Mouse (Mus musculus) granulocyte monocyte progenitor cell, adult 5-6 weeks (primary cell): ENCODE results near the gene Mob3b. TPM values are rescaled to one million over a fixed set of nuclear protein-coding genes. Genes with fewer than 3 reads are reported as not detected.
A peak's percentile ranks its signal among the peaks of the same experiment; 100 is the strongest.

Experiments used
- ATAC-seq: replicated peaks from 2 replicates; pipeline ENCODE4 v1.8.0; 2016; ENCODE audit warnings: mild to moderate bottlenecking, moderate TSS enrichment, inconsistent platforms; ENCODE audit not compliant: poor library complexity, severe bottlenecking
- total RNA-seq, 2 experiments: library from RNA; stranded (forward) in 1 of 2; stranded (reverse) in 1 of 2; fragments of 200-712, 200-1000 nt in 1 of 2; fragments of >200 nt in 1 of 2; fragmentation: Nextera tagmentation in 1 of 2; gene quantifications; 2 replicates each; pipeline ENCODE4 v1.2.3; 2014 to 2017

Mob3b gene
- total RNA-seq, 2 experiments from 2014 or later = 0.77 to 1.4 TPM

DNA sequence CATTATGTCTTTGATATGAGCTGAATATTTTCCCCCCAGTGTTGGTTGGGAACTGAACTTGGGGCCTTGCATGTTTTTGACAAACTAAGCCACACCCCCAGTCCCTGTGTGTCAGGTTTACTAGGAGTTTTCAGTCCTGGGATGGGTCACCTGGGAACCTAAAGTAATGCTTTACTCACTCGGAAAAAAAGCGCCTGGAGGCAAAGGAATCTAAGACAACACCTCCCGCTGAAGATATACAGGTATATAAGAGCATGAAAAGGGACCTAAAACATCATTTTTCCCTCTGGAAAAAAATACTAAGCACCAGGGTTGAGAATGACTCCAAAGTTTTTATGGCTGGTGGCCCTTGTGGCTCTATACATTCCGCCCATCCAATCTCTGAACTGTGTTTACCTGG is 5.5 kb downstream of the Mob3b start, which contains the start of gene Ifnk:
Ifnk (plus strand) TSS at position 301 of the 400 bp plus-strand sequence.
- no peak for ATAC-seq

DNA sequence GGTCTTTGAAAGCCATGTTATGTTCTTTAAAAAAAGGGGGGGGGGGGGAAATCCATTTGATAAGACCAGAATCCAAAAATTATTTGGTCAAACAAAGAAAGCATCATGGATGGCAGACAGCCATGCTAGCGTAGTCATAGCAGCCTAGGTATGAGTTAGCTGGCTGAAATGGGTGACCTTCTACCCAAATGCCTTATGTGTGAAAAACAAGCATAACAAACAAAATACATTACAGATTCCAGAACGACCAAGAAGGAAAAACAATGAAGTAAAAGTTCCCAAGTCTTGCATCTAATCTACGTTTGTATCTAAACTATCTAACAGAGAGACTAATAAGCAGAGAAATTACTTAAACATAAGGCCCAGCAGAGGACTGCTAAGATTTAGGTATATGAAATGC is 6.6 kb downstream of the Mob3b start:
- no peak for ATAC-seq

DNA sequence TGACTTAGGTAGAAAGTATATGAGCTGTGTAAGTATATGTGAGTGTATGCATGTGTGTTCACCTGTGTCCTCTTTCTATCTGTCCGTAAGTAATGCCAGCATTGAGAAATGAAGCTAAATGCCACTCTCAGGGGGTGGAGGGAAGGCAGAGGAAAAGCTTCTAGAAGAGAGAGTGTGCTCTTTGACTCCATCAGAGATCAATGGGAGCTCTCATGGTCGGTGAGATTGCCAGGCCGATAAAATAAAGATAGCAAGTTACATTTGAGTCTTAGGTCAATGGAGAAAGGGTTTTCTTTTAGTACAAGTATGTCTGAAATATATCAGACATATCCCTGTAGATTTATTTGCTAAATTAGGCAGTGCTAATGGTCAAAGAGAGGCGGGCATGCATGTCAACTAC is 9.0 kb downstream of the Mob3b start:
- ATAC-seq = no peak

DNA sequence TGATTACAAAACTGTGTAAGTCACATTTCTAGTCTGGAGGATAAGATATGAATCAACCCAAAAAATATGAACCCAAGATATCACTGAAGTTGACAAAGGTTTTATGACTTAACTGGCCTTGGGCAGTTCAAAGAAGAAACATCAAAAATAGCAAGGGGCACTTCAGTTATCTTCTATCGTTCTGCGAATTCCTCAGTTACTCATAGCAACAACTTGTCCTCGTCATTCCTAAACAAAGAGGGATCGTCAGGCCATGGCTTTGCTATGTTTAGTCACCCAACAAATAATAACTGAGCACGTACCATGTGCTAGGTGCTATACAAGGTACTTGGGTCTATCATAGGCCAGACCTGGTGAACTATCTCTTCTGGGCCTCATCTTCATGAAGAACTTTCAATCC is 10.7 kb downstream of the Mob3b start:
- ATAC-seq = no peak

DNA sequence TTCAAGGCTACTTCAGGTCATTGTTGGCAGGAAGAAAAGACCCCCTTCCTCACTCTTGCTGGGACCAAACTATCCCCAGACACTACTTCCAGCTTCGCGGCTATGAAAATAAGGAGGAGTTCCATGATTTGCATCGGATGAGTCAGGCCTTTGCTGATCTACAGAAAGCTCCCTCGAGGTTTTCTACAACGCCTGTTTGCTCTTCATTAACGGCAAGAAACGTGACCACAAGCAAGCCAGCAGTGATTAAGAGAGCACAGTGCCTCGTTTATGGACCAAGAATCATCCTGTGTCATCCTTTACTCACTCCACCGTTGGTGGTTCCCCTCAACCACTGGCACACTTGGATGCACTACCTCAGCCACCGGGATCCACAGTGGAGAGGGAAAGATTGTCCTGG is 11.6 kb downstream of the Mob3b start:
- ATAC-seq = no peak

DNA sequence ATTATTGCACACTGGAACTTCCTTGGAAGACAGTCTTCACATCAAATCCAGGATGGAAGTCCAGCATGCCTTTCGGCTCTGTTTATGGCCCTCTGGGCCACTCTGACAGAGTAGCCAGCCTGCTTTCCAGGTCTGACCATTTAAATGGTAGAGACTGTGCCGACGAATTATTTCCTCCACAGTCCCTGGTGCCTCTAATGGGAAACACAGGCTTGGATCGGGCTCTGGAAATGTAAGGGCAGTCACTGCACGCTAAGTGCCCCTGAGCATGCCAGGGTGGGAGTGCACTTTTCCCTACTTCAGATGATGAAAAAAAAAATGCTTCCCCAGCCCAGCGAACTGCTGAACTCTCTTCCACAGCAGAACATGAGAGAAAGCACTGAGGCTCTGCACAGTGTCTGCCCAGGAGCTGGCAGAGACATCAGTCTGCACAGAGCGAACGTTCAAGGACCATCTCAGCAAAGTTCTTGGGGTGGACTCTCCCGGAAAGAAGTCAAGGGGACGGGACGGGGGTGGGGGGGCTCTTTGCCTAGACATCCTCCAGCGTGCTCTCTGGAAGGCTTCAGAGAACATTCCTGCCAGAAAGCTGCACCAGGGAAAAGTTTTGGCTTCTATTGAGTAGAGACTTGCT is 13.7 kb downstream of the Mob3b start:
- no peak for ATAC-seq

DNA sequence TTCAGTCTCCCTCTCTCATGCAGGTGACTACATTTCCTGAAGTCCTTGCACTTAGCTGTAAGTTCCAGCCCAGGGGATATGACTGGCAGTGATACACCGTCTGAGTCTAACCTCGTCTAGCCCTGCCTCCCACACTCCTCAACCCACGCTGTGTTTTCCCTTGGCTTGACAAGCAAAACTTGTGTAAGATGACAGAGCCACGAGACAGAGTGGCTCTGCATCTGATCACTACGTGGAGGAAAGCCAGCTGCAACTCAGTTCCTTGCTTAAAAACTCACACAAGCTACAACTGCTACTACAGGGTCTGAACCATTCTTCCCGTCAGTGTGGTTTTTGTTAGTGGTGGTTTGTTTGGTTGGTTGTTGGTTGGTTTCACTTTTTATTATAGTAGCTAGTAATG is 17.0 kb downstream of the Mob3b start:
- ATAC-seq = peak; percentile 63

DNA sequence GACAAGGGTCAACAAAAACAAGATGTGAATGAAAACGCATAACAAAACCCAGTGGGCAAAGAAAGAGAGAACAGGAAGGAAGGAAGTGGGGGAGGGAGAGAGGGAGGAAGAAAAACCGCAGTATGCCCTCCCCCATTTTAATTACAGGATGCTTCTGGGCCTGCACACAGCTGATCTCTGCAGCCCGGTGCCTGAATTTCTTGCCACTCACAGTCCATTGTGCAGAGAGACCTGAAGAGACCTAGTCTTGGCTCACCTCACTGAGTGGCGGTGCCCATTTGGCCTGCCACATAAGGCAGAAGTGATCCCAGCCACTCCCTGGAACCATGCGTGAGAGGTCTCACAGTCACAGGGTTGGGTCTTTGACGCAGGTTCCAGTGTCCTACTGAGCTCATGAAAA is 19.2 kb downstream of the Mob3b start:
- ATAC-seq = peak; percentile 66

DNA sequence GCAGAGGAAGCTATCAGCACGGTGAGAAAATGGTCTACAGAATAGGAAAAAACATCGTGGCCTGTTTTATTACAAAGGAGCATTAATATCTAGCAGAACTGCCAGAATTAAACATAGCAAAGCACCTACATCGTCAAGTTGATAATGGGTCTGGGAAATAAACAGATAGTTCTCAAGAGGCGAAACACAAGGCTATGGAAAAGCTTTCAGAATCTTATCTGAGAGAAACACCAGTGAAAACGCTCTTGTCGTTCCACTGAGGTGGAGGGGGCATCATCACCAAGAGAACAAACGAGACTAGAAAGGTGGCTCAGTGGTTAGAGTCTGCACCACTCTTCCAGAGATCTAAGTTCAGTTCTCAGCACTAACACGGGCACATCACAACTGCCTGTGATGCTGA is 20.3 kb downstream of the Mob3b start:
- ATAC-seq = no peak

DNA sequence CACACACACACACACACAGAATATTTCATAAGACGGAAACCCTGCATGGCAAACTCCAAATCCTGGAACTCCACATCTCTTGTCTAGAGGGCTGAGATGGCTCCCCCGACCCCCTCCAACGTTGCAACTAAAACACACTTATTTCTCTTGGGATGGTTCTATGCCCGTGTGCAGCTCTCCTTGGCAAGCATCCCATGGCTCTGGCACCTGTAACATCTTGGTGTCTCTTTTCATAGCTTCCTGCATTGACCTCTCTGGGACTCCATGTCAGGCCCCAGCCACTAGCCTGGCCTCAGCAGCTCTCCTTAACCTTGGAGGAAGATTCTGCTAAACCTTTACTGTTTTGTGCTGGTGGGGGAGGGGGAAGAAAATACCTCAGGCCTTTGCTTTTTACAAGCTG is 21.5 kb downstream of the Mob3b start:
- no peak for ATAC-seq

DNA sequence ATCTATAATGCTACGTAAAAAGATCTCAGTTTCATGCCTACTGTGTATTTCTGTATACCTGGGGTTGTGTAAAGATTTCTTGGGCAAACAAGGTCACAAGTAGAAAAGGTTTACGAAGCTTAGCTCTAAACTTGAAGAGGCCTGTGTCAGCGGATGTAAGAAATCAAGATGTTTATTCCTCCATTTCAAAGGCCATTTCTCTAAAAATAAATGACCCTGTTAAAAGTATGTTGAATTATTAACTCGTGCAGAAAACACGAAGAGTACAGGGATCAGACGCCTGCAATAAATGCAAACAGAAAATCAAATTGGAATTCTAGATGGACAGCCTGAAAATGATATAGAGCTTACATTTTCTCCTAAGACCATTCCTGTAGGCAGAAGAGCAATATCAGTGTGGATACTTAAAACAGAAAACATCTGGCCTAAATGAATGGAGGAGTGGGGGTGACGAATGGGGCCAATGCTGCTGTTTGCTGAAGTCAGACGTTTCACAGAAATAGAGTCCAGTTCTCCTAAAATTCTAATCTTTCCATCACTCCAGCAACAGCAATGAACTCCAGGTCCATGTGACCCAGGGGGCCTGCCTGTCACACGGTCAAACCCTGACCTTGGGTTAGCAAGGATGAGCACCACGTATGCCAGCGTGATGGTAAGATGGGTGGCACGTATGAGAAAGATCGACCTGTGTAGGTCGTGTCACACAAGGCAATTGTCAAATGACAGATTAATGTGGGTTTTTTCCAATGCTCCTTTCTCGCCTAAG is 22.3 kb downstream of the Mob3b start:
- no peak for ATAC-seq

DNA sequence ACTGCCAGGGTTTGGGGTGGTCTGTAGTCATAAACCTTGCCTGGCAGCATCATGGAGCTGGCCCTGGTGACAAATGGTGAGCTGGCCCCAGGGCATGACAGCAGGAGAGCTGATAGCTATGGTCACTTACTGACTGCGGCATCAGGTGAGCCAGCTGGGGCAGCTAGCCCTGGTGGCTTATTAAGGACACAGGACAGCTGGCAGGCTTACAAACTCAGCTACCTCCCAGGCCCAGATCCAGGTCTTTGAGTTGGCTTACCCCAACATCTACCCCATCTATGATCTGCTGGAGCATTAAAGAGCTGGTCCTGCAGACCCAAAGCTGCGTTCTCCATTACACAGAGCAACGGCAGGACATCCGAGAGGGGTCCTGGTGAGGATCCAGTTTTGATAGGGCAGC is 23.9 kb downstream of the Mob3b start:
- no peak for ATAC-seq

DNA sequence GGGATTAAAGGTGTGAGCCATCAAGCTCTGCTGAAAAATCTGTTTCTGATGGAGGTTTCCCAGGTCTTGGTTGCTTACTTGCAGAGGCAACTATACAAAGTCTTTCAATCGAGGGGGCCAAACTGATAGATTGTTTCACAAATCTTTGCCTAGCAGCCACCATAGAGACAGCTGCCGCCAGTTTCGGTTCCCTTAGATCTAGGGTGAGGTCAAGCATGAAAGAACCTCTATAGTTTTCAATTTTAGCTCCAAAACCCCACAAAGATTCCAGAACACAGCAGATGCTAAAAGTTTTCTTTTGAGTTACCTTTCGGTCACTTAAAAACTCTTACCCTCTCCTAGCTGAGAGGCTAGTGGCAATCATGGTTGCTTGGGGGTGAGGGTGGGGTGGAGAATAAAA is 25.7 kb downstream of the Mob3b start:
- peak; percentile 48 for ATAC-seq

DNA sequence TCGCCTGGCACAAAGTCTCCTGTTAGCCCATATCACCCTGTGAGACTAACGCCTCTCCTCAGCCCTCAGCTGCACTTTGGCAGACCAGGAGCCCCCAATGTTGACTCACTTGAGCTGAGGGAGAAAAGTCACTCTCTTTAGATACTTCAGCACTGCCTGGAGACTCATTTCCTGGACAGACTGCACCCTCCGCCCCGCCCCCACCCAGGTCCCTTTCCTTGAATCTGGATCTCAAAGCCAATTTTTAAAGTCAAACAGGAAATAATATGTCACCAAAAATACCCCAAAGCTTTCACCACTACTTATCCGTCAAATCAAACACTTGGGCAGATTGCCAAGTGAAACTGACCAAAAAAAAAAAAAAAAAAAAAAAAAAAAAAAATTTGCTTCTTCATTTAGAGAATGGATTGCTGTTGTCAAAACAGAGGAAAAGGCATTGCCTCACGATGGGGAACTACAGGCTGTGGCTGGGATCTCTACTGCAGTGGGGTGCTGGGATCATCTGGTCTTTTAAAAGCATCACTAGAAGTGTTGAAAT is 26.8 kb downstream of the Mob3b start:
- ATAC-seq = peak; percentile 90

DNA sequence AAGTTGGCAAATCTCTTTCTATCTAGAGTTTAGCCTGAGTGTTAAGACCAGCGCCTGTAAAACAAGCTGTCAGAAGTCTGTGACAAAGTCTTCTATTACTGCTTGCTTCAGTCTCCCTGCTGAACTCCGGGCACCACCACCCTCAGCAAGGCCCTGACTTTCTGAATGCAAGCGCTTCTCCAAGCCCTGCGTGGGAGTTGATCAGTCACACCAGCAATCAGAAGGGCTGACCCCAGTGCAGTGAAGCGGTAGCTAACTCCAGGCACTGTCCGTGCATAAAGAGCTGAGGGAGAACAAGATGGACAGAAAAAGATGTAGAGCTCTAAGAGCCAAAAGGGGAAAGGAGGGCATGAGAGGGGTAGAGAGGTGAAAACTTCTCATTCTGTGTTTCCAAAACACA is 29.5 kb downstream of the Mob3b start:
- no peak for ATAC-seq

DNA sequence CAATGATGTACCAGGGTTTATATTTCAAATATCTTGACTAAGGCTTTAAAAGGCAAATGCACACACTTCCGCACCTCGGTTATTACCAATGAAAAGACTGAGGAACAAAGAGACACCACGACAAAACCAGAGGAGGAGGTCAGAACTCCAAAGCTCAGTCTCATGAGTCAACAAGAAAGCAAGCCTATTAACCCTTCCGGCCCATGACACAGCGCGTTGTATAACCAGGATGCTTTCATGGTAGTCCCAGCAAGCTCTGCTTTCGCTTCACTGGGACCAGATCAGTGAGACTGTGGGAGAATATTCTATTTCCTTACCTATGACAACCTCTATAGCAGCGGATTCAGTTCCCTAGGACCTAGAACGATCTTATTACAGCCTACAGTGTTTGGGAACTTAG is 30.5 kb downstream of the Mob3b start:
- ATAC-seq = no peak

DNA sequence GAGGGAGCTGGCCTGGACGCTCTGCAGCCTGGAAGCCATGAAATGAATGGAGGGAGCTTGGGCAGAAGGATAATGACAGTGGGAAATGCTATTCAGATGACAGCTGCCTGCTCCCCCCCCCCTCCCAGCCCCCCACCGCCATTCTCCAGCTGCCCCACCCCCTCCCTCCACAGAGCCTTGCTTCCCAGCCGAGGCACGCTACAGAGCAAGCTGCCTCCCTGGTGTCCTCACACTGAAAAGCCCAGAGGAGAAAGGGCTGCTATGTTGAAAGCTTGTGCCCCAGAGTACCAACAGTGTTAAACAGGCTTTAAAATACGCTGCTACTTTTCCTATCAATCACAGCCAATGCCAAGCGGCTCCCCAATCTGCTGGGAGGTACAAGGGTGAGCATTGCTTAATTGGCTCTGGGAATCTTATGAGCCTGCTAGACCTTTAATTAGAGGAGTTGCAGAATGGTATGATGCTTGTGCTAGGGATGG is 31.9 kb downstream of the Mob3b start:
- no peak for ATAC-seq

DNA sequence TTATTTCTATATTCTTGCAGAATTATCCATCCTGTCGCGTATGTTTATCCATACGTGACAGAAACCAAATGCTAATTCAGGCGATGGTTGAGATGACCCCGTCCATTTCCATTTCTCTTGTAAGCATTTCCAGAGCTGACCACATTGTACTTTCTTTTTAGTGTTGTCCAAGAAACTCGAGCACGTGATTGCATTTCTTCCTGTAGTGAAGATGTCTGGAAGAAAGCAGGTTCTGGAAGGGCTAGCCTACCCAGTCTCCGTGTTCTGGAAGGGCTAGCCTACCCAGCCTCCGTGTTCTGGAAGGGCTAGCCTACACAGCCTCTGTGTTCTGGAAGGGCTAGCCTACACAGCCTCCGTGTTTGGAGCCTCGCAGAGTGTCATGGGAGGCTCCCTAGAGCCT is 33.3 kb downstream of the Mob3b start:
- ATAC-seq = no peak

DNA sequence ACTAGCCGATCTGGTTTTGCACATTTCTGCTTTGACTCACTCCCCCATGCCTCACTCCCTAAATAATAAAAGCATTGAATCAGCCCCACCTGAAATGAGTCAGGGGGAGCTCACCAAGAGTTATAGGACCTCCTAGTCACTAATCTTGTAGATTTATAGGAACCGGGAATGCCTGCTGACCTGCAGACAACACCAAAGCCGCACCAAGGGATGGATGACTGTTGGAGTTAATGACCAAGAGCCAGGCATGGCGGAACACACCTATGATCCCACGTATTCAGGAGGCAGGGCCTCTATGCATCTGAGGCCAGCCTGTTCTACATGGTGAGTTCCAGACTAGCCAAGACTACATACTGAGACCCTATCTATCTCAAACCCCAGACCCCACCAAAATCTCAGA is 34.2 kb downstream of the Mob3b start:
- no peak for ATAC-seq

DNA sequence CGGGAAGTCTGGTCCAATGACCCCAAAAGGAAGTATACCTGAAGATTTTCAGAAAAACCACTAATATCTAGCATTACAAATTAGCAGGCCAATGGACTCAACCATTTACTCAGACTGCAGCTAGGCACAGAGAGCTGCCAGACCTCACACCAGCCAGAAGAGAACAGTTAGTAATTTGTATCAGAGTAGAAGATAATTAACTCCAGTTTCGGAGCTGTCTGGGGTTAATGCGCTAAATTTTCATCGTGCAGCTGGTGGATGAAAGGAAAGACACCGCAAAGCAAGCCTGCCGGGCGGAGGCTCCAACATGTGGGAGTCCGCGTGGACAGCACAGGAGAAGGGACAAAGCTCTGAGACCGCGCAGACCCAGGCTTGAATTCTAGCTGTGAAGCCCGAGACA is 36.2 kb downstream of the Mob3b start:
- no peak for ATAC-seq

DNA sequence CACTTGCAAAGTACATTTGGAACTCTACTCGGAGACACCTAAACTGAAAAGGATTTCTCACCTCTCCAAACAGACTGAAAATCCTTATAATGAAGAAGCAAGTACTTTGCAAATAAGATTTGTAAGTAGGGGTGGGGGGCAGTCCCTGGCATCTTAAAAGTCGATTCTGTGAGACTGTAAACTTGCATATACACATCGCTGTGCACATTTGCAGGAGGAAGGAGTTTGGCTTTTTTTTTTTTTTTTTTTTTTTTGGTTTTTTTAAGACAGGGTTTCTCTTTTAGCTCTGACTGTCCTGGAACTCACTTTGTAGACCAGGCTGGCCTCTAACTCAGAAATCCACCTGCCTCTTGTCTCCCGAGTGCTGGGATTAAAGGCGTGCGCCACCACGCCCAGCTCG is 36.7 kb downstream of the Mob3b start:
- no peak for ATAC-seq

DNA sequence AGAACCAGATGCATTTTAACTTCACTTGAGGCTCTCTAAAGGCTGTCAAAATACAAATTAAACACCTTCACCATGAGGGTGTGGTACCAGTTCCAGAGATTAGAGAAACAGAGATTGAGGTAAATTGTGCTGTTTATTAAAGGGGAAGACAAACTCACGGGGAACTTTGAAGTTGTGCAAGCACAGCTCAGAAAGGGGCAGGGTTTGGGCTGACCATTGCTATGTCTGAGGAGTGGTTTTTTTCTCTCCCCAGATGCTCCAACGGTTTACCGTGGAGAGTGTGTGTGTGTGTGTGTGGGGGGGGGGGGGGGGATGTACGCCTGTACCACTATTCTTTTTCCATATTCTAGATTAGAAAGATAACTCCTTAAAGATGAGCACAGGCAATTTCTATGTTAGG is 37.1 kb downstream of the Mob3b start:
- ATAC-seq = peak; percentile 89
